Mouse (Mus musculus) limb, embryonic 11.5 days (tissue): ENCODE measurements around the gene Gse1. TPM values are rescaled to one million over a fixed set of nuclear protein-coding genes. Genes with fewer than 3 reads are reported as not detected.

Experiments used
- ATAC-seq: fragments of 200-750 bp; cut with Nextera tagmentation; 2 replicates; pipeline ENCODE4 v1.8.0; 2017; ENCODE audit warnings: low read depth; ENCODE audit not compliant: insufficient number of reproducible peaks, low FRiP score, low TSS enrichment
- DNase-seq: peaks from one replicate; pipeline ENCODE4 v3.0.0-alpha.2; 2015; ENCODE audit warnings: low spot score
- H3K27ac ChIP-seq: fragments of 300-500 bp; sonication (generic); replicated peaks from 2 replicates; pipeline ENCODE4 v1.5.1; 2014; ENCODE audit warnings: low read depth, mild to moderate bottlenecking, low read length
- H3K27me3 ChIP-seq: fragments of 300-500 bp; sonication (generic); 2 replicates; pipeline ENCODE4 v1.6.1; 2014; ENCODE audit warnings: mild to moderate bottlenecking, low read length, mixed read lengths; ENCODE audit not compliant: control insufficient read depth, insufficient read depth
- H3K36me3 ChIP-seq: fragments of 300-500 bp; sonication (generic); 2 replicates; pipeline ENCODE4 v1.6.1; 2014; ENCODE audit warnings: mild to moderate bottlenecking, low read length, moderate library complexity, mixed read lengths; ENCODE audit not compliant: control insufficient read depth, insufficient read depth
- H3K4me1 ChIP-seq: fragments of 300-500 bp; sonication (generic); 2 replicates; pipeline ENCODE4 v1.6.1; 2014; ENCODE audit warnings: low read length, mixed read lengths; ENCODE audit not compliant: control insufficient read depth, insufficient read depth
- H3K4me2 ChIP-seq: fragments of 300-500 bp; sonication (generic); 2 replicates; pipeline ENCODE4 v1.6.1; 2014; ENCODE audit warnings: low read depth, mild to moderate bottlenecking, moderate library complexity; ENCODE audit not compliant: severe bottlenecking
- H3K4me3 ChIP-seq: fragments of 300-500 bp; sonication (generic); 2 replicates; pipeline ENCODE4 v1.5.1; 2014; ENCODE audit warnings: low read depth, low read length
- H3K9ac ChIP-seq: fragments of 300-500 bp; sonication (generic); 2 replicates; pipeline ENCODE4 v1.6.1; 2014; ENCODE audit warnings: mild to moderate bottlenecking, low read length
- H3K9me3 ChIP-seq: fragments of 300-500 bp; sonication (generic); 2 replicates; pipeline ENCODE4 v1.6.1; 2016; ENCODE audit warnings: low read length; ENCODE audit not compliant: control insufficient read depth
- WGBS: fragments of 180-500 bp; shearing (Covaris S2); extraction: QIAGEN DNeasy Blood & Tissue Kit; methylation state at CpG from one replicate; pipeline ENCODE4 v1.1.7; 2014; 5-methylcytosine and 5-hydroxymethylcytosine counted together
- polyA plus RNA-seq: library from polyadenylated mRNA; unstranded; fragments of >200 nt; fragmentation: Nextera tagmentation; extraction: Ambion mirVana; gene quantifications from 2 replicates; pipeline ENCODE4 v1.2.1, GENCODE M21; 2014

Gse1 gene
- polyA plus RNA-seq, 1 experiment from 2014 or later, result 6.6 TPM

- DNase-seq (no peak), ATAC-seq (no peak)
- Histone ChIP-seq H3K27ac (no peak overlapping the region), H3K9ac (no peak overlapping the region), H3K9me3 (no peaks in the 10 kb centered on the region), H3K4me2 (no peak overlapping the region), H3K4me3 (no peak overlapping the region), H3K27me3 (no peaks in the 10 kb centered on the region), H3K4me1 (peaks cover 71% of the 10 kb centered on the region), H3K36me3 (peaks cover 7% of the 10 kb centered on the region; the same call in 1 of the 2 replicates)
- WGBS, result 84% methylated on average over 3 of the region's 3 CpGs
Measured at GRCm38 (mm10) chr8:120551677-120551980, 323.4 kb downstream of the Gse1 start.

GRCm38 (mm10) chr8:120552509-120552908 is 324.3 kb downstream of the Gse1 start:
- no peak for ATAC-seq
- DNase-seq, result no peak
- no peak overlapping the region for H3K9ac ChIP-seq
- H3K27ac ChIP-seq, result no peak overlapping the region
- no peak overlapping the region for H3K4me3 ChIP-seq
- H3K4me1 ChIP-seq, result peaks cover 71% of the 10 kb centered on the region
- no peaks in the 10 kb centered on the region for H3K27me3 ChIP-seq
- 86% methylated on average over 11 of the region's 11 CpGs for WGBS
- peaks cover 7% of the 10 kb centered on the region; the same call in 1 of the 2 replicates for H3K36me3 ChIP-seq
- H3K9me3 ChIP-seq, result no peaks in the 10 kb centered on the region
- no peak overlapping the region for H3K4me2 ChIP-seq

- Histone ChIP-seq H3K4me2 (no peak overlapping the region), H3K27ac (no peak overlapping the region)
Measured at GRCm38 (mm10) chr8:120553441-120554123, 325.3 kb downstream of the Gse1 start.

GRCm38 (mm10) chr8:120554466-120555039 is 326.3 kb downstream of the Gse1 start:
- Histone ChIP-seq H3K9me3 (no peaks in the 10 kb centered on the region), H3K36me3 (peaks cover 7% of the 10 kb centered on the region; the same call in 1 of the 2 replicates), H3K4me1 (peaks cover 70% of the 10 kb centered on the region), H3K9ac (no peak overlapping the region), H3K4me3 (no peak overlapping the region), H3K27me3 (no peaks in the 10 kb centered on the region), H3K27ac (no peak overlapping the region), H3K4me2 (no peak overlapping the region)
- WGBS, result 93% methylated on average over 18 of the region's 18 CpGs
- ATAC-seq (no peak), DNase-seq (no peak)

More at GRCm38 (mm10) chr8:120553441-120554123, 325.3 kb downstream of the Gse1 start:
- Histone ChIP-seq H3K4me1 (peaks cover 70% of the 10 kb centered on the region), H3K36me3 (peaks cover 7% of the 10 kb centered on the region; the same call in 1 of the 2 replicates), H3K4me3 (no peak overlapping the region), H3K9me3 (no peaks in the 10 kb centered on the region), H3K27me3 (no peaks in the 10 kb centered on the region), H3K9ac (no peak overlapping the region)
- WGBS, result 87% methylated on average over 24 of the region's 24 CpGs
- DNase-seq, result no peak
- no peak for ATAC-seq

GRCm38 (mm10) chr8:120556198-120556892 is 328.1 kb downstream of the Gse1 start:
- DNase-seq (no peak), ATAC-seq (no peak)
- peaks cover 7% of the 10 kb centered on the region; the same call in 1 of the 2 replicates for H3K36me3 ChIP-seq
- no peak overlapping the region for H3K4me3 ChIP-seq
- no peak overlapping the region for H3K27ac ChIP-seq
- H3K9me3 ChIP-seq, result no peaks in the 10 kb centered on the region
- H3K4me2 ChIP-seq, result no peak overlapping the region
- H3K27me3 ChIP-seq, result no peaks in the 10 kb centered on the region
- peaks cover 63% of the 10 kb centered on the region for H3K4me1 ChIP-seq
- 62% methylated on average over 20 of the region's 20 CpGs for WGBS
- H3K9ac ChIP-seq, result no peak overlapping the region

GRCm38 (mm10) chr8:120557170-120557965 is 329.1 kb downstream of the Gse1 start:
- Histone ChIP-seq H3K4me2 (no peak overlapping the region), H3K27me3 (no peaks in the 10 kb centered on the region), H3K27ac (no peak overlapping the region; the same call in 1 of the 2 replicates), H3K4me1 (peaks cover 60% of the 10 kb centered on the region), H3K36me3 (peaks cover 7% of the 10 kb centered on the region; the same call in 1 of the 2 replicates), H3K4me3 (no peak overlapping the region), H3K9ac (no peak overlapping the region; the same call in 1 of the 2 replicates), H3K9me3 (no peaks in the 10 kb centered on the region)
- ATAC-seq (no peak), DNase-seq (peak; percentile 48)
- 66% methylated on average over 15 of the region's 15 CpGs for WGBS

GRCm38 (mm10) chr8:120558162-120558561 is 329.9 kb downstream of the Gse1 start:
- WGBS, result 69% methylated on average over 3 of the region's 4 CpGs
- ATAC-seq, result no peak
- H3K4me3 ChIP-seq, result no peak overlapping the region
- no peaks in the 10 kb centered on the region for H3K27me3 ChIP-seq
- H3K27ac ChIP-seq, result no peak overlapping the region
- no peak for DNase-seq
- peaks cover 65% of the 10 kb centered on the region for H3K4me1 ChIP-seq
- H3K36me3 ChIP-seq, result peaks cover 7% of the 10 kb centered on the region; the same call in 1 of the 2 replicates
- no peaks in the 10 kb centered on the region for H3K9me3 ChIP-seq
- H3K9ac ChIP-seq, result no peak overlapping the region
- no peak overlapping the region for H3K4me2 ChIP-seq

- Histone ChIP-seq H3K27ac (no peak overlapping the region), H3K4me1 (peaks cover 76% of the 10 kb centered on the region), H3K9me3 (no peaks in the 10 kb centered on the region), H3K4me2 (no peak overlapping the region), H3K4me3 (no peak overlapping the region), H3K36me3 (peaks cover 3% of the 10 kb centered on the region; the same call in 1 of the 2 replicates), H3K9ac (0 out of 2 replicates have a peak overlapping the region, but pooled peaks have one; percentile 1), H3K27me3 (no peaks in the 10 kb centered on the region)
- ATAC-seq (no peak), DNase-seq (peak; percentile 51)
- 12% methylated on average over 11 of the region's 11 CpGs for WGBS
Measured at GRCm38 (mm10) chr8:120559654-120560053, 331.4 kb downstream of the Gse1 start.
